Mouse (Mus musculus) lung, adult 18-20 months (tissue): ENCODE results near the gene Tcf15.

Source experiments
- DNase-seq, 2 experiments: peaks; one replicate each; pipeline ENCODE4 v3.0.0; 2022; ENCODE audit warnings: mixed read lengths in 2 of 2

Gene Tcf15

DNA sequence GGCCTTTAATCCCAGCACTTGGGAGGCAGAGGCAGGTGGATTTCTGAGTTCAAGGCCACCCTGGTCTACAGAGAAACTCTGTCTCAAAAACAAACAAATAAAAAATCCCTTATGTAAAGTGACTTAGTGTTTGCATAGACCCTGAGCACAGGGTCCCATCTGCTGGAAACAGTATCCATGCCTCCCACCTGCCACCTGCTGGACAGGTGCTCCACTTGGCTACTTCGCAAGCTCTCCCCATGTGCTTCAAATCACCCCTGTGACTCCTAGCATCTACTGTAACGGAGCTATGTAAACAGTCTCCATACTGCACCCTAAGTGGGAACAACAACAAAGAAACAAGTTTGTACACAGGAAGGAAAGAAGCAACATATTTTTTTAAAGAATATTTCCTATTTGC lies 14.8 kb upstream of the Tcf15 start:
- DNase-seq: no peak

DNA sequence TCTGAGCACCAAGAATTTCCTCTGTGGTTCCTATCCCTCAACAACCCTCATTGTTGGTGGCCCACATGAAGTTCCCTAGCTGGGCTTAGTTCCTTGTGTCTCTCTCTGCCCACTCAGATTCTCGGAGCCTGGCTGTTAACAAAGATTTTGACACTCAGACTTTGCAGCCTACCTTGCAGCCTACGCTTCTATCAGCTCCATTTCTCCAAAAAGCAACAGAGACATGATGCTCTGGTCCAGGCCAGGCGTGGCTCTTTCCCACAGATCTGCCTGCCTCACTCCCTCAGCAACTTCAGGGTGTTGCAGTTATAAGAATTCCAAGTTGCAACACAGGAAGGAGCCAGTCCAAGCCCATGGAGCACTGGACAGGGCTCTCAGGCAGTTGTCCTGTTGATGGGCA lies 13.6 kb upstream of the Tcf15 start:
- no peak for DNase-seq

DNA sequence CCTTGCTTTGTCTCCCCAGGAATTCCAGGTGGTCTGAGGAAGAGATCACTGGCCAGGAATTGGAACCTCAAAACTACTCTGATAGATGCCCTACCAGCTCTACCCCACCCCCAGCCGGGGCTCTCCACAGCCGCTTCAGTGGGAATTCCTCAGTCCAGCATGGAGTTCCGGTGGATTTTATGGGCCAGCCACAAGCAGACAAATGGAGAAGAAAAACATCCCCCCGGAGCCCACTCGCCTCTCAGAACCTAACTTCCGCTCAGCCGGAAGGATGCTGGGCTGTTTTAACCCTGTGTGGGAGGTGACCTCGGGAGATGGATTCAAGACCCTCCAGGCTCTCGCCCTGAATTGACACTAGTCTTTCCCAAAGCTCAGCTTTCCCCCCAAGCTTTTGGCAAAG lies 11.3 kb upstream of the Tcf15 start:
- no peak for DNase-seq

DNA sequence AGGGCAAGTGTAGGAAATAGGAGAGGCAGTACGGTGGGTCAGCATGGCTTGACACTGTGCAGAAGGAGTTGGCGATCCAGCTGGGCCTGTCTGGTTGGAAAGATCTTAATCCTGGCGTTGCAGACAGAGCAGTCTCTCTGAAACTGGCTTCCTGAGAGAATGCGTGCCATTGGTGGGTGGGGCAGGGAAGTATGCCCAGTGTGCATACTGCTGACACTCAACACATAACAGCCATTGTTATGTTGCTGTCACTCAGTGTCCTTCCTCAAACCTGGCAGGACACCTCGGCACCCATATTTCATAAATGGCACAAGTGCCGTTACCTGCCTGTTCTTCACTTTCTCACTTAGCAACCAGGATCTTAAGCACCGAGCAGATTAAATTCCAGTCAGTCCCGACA lies 10.7 kb upstream of the Tcf15 start:
- peak; percentile 20 to 51 for DNase-seq

DNA sequence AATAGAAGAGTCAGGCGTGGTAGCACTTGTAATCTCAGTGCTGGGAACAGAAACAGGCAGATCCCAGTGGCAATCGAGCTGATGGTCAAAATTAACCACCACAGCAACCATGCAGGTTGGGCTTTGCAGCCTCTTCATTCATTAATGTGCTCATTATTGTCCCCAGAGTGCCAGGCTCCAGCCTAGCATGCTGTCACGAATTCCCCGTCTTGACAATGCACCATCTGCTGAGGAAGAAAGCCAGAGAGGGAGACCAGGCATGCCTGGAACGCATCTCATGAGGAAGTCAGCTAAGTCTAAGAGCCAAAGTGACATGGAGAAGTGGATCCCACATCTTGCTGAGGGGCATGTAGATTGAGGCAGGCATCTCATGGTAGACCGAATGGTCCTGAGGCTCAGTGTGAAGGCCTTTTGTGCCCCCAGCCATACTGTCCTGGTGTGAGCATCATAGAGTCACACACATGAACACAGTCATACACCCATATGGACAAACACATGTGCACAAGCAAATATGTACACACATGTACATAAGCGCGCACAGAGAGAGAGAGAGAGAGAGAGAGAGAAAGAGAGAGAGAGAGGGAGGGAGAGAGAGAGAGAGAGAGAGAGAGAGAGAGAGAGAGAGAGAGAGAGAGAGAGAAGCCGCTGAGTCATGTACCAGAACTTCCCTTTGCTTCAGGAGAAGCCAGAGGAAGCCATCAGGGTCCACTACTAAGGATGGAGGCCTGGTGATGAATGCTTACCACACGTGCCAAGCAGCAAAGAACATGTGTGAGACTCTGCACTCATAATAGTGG lies 4.0 kb upstream of the Tcf15 start:
- no peak for DNase-seq

DNA sequence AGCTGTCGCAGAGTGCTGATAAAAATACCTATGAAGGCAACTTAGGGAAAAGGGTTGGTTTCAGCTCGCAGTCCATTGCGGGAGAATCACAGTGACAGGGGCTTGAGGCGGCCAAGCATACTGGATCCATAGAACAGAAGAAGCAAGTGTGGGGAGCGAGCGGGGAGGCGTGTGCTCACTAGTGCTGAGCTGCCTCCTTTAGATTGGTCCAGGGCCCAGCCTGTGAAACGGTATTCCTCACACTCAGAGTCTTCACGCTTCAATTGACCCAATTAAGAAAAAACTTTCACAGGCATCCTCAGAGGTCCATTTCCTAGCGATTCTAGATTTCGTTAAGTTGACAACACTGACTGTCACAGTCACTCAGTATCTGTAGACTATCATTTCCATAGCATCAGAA lies 2.4 kb upstream of the Tcf15 start:
- DNase-seq: no peak

DNA sequence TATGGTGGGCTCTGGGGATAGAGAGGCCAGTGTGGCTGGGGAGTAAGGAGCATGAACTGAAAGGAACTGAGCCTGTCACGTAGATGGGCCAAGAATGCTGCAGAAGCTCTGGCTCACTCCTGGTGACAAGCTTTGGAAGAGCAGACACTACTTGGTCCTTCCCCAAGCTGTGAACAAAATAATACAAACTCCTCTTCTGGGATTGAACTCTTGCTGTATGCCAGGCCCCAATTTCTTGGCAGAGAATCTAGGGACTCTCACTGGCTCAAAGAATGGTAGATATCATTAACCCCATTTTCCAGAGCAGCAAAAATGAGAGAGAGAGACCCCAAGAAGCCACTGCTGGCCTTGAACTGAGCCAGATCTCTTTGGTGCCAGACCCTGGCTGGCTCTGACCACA lies 1.9 kb upstream of the Tcf15 start:
- no peak for DNase-seq

DNA sequence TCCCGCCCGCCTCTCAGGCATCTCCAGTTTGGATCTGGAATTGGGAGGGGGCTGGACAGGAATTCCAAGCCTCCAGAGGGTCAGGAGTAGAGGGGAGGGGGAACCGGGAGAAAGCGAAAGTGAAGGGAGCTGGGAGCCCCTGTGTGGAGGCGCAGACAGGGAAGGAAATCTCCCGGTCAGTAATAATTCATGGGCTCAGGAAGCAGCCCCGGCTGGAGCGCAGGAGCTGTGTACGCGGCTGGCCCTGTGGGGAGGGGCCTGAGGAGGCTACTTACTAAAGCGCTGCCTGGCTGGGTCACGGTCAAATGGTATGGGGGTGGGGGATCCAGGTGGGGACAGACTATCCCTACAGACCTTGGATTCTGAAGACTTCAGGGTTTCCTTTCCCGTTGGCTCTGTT lies 1.3 kb upstream of the Tcf15 start:
- DNase-seq: peak; percentile 25 to 30

DNA sequence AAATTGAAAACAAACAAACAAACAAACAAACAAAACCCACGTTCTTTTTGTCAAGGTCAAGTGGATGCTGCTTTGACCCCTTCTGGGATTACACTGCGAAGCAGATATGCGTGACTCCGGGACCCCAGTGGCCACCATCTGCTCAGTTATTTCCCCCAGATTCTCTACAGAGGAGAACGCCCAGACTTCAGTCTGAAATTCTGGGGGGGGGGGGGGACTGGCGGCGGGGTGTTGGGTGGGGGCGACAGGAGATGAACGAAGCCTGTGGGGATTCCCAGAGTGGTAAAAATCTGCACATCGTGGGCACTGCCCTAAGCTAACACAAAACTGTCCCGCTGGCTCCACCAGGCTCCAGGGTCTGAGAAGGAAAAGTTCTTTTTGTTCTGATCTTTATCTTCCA lies 790 bp upstream of the Tcf15 start:
- no peak for DNase-seq

DNA sequence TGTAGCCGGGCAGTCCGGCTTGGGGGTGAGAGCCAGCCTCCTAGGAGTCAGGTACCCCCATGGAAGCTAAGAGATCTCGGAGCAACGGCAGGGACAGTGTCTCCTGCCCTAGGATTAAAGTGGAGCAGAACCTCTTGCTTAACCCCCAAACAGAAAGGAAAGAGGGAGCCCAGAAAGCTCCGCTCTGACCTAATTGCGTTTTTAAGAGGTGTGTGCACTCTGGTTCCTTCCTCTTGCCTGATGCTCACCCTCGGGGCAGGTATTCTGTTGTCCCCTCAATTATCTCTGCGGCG lies 743 bp downstream of the Tcf15 start:
- no peak for DNase-seq

DNA sequence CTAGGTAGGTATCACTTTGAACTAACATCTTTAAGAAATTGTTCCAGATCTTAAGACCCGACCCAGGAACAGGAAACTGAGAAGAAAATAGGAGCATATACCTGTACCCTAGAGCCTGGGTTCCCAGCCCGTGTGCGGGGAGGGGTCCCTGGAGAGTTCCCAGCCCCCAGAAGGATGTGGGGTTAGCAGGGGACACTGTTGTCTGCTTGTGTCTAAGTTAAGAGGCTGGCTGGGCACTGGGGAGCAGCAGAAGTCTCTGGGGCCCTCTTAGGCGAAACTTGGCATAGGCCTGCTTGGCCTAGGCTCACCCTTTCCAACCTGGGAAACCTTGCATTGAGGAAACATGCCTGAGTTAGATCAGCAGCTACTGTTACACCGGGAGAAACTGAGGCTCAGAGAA lies 1.1 kb downstream of the Tcf15 start:
- no peak for DNase-seq

DNA sequence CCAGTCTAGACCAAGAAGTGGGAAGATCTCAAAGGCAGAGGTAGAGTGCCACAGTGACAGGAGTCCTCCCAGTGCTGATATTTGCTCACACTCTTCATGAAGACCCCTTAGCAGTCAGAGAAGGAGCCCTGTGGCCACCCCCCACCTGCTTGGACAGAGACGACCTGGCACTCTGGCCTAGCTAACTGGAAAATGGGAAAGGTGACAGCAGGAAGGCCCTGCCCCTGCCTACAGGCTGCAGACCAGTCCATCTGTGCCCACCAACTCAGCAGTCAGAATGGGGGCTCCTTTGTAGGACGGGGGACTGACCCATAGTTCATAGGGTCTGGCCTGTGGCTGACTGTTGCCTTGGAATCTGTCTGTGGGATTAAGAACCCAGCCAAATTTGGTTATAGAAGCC lies 2.4 kb downstream of the Tcf15 start:
- no peak for DNase-seq

DNA sequence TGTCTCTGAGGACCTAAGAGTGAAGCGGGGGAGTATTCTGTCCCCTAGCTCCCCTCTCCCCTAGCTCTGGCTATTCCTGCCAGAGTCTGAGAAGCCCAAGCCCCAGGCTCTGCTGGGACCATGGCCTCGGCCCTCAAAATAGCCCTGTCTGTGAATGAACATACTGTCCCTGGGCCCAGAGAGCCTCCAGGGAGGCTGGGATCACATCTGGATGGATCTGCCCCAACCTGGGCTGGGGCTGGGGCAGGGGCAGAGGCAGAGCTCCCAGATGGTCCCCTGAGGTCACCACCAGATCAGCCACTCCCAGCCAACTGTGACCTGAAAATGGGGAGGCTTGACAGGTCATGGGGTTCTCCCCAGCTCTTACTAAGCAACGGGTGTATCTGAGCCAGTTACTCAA lies 3.7 kb downstream of the Tcf15 start:
- DNase-seq: no peak

DNA sequence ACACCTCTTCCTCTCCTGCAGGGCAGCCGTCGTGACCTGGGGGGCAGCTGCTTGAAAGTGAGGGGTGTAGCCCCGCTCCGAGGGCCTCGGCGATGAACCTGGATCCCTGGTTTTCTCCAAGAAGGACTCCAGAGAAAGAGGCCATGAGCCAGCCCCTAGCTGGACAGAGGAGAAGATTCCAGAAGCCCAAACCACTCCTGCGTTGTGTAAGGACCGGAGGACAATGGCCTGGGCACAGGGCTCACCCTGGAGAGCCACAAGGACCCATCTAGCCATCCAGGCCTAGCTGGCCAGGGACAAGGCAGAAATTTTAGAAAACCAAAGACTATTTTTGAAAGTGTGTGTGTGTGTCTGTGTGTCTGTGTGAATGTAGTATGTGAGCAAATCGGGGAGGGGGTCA lies 5.3 kb downstream of the Tcf15 start:
- no peak for DNase-seq

DNA sequence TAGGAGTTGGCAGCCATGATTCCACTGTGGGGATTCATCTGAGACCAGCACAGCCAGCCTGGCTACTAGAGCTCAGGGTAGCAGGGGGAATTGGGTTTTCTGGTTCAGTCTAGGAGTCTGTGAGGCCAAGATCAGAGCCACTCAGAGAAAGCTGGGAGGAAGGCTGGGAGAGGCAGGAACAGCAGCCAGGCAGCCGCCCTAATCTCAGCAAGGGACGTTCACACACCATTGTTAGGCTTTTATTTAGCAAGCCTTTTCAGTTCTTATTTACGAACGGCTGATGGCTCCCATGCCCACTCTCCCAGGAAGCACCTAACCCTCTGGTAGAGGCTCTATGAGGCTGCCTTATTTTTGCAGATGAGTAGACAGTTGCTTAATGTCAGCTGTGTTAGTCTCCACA lies 6.5 kb downstream of the Tcf15 start:
- DNase-seq: no peak

DNA sequence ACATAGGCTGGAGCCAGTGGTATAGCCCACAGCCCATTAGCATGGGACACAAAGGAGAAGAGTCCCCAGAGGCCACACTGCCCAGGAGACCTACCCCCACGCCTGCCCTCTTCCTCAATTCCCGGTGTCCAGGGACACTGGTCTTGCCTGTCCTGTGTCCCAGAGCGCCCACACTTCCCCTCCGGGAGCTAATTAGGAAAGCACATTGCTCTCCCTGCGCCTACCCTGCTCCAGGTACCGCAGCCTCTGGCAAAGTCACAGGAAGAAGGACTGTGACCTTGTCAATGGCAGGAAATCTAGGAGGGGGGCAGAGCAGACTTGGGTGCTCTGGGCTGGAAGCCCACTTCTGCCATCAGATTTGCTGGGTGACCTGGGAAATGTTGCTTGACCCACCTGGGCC lies 7.0 kb downstream of the Tcf15 start:
- no peak for DNase-seq

DNA sequence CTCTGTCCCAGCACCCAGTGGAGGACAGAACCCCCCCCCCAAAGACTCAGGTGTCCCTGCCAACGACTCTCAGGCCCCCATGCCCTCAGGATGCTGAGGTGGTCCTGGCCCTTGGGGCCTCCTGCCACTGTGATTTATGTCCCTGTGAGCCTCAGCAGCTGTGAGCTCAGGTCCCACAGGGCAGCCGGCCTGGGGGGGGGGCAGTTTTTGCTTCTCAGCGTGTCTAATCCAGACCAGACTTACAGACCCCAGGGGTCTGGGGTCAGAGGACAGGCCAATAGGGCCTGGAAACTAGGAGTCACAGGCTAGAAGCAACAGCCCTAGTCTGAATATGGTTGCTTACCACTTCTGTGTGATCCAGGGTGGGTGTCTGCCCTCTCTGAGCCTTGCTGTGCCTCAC lies 10.0 kb downstream of the Tcf15 start:
- DNase-seq: no peak

DNA sequence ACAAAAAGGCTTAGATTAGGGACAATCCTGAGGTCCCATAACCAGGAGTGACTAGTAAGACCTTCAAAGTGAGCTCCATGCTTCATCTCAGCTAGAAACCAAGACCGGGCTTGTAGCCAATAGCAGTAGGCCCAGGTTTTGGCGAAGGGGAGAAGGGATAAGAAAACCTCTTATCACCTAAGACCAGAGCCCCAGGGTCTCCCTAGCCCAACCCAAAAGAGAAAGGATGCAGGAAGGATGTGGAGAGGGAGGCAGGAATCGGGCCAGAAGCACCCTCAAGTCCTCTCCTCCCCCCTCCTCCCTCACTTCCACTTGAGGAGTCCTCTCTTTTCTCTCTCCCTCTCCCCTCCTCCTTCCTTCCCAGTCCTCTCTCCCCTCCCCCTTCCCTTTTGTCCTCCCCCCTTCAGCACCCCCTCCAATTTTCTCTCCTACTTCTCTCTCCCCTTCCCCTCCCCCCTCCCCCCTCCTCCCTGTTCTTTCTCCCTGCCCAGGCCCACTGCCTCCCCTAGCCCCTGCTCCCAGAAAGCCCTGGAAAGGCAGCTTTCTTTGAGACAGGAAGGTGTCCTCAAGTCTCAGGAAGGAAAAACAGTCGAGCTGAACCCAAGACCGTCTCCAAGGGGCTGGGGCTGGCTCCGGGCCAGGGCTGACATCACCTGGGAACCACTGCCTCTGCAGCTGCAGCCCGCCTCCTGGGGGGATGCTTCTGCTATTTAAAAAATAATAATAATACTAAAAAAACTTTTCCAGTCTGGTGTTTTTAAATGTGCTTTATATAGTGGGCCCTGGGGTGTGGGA lies 12.2 kb downstream of the Tcf15 start:
- DNase-seq: no peak

DNA sequence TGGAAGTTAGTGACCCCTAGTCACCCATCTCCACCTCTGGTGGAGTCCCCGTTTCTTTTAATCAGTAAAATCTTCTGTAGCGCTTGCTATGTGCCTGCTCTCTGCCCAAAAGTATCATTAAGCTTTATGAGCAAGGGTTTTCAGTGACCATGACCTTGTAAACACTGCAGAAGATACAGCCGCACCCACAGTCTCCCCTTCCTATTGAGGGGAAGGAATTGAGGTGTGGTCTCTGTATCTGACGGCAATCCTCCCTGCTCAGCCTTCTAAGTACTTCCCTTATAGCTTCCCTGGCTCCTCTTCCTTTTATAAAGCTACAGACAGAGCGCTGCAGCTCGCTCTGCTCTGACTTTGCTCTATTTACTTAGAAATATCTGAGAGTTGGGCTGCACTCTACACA lies 13.1 kb downstream of the Tcf15 start:
- DNase-seq: no peak

DNA sequence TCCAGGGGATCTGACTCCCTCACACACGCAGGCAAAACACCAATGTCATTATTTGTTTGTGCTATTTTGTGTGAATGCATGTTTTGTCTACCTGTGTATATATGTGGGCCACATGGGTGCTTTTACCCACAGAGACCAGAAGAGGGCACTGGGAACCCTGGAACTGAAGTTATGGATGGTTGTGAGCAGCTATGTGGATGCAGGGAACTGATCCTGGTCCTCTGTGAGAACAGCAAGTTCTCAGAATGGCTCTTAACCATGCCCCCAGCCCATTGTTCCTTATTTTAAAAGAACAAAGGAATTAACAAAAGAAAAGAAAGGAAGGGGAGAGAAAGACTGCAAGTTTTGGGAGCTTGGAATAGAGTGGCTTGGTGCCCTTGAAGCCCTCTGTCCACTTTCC lies 16.1 kb downstream of the Tcf15 start:
- DNase-seq: no peak

DNA sequence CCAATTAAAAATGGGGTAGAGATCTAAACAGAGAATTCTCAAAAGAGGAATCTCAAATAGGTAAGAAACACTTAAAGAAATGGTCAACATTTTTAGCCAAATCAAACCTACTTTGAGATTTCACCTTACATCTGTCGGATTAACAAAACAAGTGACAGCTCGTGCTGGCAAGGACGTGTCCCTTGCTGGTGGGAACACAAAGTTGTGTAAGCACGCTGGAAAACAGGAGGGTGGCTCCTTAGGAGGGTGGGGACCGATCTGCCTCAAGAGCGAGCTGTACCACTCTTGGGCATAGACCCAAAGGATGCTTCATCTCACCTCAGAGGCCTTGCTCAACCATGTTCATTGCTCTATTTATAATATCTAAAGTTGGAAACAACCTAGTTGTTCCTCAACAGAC lies 22.9 kb downstream of the Tcf15 start:
- DNase-seq: no peak

DNA sequence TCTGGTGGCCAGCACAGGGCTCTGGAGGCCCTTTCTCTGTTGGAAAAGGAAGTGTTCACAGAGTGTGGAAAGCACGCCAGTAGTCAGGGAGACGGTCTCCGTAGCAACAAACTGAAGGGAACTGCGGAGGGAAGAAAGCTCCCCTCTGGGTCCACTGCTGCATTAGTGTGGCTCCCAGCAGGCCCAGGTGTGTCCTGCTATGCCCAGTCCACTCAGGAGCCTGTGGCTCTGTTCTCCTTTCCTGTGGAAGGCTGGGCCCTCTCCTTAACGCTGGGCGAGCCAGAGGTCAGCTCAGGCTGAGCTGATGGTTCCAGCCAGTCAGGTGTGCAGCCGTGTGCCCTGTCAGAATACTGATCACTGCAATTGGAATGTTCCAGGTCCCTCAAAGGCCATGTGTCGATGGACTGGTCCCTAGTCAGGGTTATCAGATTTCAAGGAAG lies 24.5 kb downstream of the Tcf15 start:
- DNase-seq: peak in 1 of 2 experiments; percentile 42

DNA sequence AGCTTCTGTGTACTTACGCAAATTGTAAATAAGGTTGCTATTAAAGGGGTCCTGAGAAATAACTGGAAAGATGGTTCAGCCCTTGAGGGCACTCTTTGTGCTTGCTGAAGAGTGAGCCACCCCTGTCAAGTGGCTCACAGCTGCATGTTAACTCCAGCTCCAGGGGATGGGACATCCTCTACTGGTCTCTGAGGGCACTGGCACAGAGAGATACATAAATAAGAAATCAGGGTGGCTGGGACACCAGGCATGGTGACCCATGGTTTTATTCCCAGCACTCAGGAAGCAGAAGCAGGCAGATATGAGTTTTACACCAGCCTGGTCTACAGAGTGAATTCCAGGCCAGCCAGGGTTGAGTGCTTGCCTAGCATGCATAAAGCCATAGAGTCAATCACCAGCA lies 26.0 kb downstream of the Tcf15 start:
- DNase-seq: no peak

DNA sequence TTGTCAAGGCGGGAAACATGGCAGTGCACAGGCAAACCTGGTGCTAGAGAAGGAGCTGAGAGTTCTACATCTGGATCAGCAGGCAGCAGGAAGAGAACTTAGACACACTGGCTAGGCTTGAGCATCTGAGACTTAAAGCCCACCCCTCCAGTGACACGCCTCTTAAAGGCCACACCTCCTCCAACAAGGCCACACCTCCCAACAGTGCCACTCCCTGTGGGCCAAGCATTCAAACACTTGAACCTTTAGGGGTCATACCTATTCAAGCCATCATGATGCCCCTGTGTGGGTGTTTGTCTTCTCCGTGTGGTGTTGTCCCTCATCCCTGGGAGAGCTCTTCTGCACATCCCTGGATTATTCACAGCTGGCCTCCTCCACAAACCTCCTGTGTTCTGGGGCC lies 31.5 kb downstream of the Tcf15 start:
- DNase-seq: no peak

DNA sequence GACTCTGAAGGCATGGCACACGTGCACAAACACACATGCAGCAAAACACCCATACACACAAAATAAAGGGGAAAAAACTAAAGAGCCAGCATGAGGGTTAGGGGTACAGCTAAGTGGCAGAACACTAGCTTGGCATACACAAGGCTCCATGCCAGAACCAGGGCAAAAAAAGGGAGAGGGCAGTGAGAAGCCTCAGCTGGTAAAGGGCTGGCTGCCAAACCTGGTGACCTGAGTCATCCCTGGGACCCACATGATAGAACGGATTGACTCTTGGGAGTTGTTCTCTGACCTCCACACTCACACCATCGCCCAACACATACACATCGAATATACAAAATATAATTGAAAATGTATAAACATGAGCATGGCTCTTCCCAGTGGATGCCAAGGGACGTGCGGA lies 33.3 kb downstream of the Tcf15 start:
- DNase-seq: no peak
